Mouse (Mus musculus): ENCODE results near the gene Wbp1. TPM values are rescaled to one million over a fixed set of nuclear protein-coding genes. Genes with fewer than 3 reads are reported as not detected.
"Not testable (repeated sequence)": the region's sequence is repeated elsewhere in the genome, so short reads cannot be mapped to it uniquely, and the experiment has no call there.

Wbp1 gene
- polyA plus RNA-seq (2015; fragmentation: Nextera tagmentation; extraction: Ambion mirVana) = 155 and 161 TPM in 2 replicates

DNA sequence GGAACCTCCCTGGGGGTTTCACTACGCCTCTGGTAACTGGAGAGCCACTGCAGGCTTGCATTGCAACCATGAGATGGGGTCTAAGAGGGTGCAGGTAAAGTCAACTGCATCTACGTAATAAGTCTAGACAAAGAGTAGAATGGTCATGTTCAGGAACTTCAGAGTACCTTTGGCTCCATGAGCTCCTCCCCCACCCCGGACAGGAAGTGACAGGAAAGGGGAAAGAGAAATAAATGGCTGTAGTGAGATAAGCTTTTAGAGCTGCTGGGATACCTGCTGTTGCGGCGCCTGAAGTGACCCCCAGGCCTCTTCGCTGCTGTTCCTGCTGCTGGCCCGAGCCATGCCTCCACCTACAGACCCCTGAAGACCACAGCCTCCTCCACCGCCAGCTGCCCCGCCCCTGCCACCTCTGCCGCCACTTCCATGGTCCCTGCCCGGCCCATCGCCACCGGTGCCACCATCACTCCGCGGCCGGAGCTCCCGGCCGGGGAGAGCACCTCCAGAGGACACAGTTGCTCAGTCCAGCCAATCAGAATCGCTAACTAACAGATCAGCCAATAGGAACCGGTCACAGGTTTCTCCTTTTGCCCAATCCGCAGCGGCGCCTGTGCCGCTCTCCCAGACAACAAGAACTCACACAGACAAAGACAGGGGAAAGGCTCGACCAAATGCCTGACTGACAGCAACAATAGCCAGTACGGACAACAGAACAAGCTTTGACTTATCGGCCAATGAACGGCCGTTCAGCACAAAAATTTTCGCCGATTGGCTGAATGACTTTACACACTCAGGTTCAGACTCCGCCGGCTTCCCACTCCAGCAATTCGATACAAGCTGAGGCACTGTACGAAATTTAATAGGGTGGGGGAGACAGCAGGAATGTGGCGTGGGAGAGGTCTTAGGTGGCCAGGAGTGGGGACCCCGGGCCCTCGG is at the start of gene Wbp1:
Gene Wbp1 (minus strand): TSS at position 630 of the 933 bp plus-strand sequence.
- Histone ChIP-seq H3K4me3 (peak within 1 kb of the TSS; percentile 65), H3K9me3 (no peaks in the 10 kb centered on the region), H3K4me1 (replicated peaks) (peaks cover 68% of the 10 kb centered on the region), H3K4me2 (peak within 1 kb of the TSS; percentile 99), H3K36me3 (peaks cover 22% of the 10 kb centered on the region), H3K27ac (replicated peaks) (peak within 1 kb of the TSS; percentile 95), H3K9ac (peak within 1 kb of the TSS; percentile 76), H3K27me3 (no peaks in the 10 kb centered on the region)
- peak; percentile 96 for ATAC-seq (ENCODE audit: low FRiP score, low read depth)
- under 1% methylated on average over 38 of the region's 38 CpGs for WGBS

DNA sequence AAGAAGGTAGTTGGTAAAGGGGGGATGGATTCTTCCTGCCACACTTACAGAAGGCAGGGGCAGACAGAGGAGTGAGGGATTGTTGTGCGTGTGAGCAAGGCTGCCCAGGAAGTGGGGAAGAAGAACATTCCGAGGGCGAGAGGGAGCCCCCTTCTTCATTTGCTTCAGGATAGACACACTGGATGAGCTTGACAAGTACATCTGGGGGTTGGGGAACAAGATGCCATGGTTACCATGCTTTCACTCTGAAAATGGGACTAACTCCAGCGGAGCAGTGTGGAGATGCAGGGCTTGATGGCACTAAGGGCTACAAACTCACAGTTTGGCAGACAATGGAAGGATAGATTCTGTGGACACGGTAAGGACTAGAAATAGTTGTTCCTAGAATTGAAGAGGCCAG is 49.7 kb upstream of the Wbp1 start:
- no peak for ATAC-seq (ENCODE audit: low FRiP score, low read depth)
- no peaks in the 10 kb centered on the region for H3K36me3 ChIP-seq
- WGBS = 58% methylated on average over 5 of the region's 5 CpGs
- H3K27me3 ChIP-seq = no peaks in the 10 kb centered on the region
- 0 out of 2 replicates have a peak overlapping the region, but pooled peaks have one; percentile 29 for H3K9ac ChIP-seq
- H3K27ac ChIP-seq (replicated peaks) = peak overlapping the region; percentile 80; the same call in 1 of the 2 replicates
- peak overlapping the region; percentile 57 for H3K4me2 ChIP-seq
- peaks cover 69% of the 10 kb centered on the region for H3K4me1 ChIP-seq (replicated peaks)
- no peaks in the 10 kb centered on the region for H3K9me3 ChIP-seq
- H3K4me3 ChIP-seq = peak overlapping the region; percentile 44

DNA sequence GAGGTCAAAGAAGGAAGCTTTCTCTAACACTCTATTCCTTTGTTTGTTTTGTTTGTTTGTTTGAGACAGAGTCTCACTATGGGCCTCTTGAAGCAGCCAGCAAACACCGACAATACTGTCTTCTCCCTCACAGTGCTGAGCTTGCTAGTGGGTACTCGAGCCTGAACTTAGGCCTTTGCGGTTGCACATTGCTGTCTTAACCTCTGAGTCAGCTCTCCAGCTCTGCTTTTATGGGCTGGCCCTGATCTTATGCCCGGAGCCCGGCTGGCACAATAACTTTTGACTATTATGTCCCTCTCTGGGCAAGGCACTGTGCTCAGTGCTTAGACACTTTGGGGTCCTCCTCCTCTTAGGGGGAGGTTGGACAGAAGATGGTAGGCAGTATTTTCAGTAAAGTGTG is 48.5 kb upstream of the Wbp1 start:
- Histone ChIP-seq H3K27me3 (no peaks in the 10 kb centered on the region), H3K27ac (replicated peaks) (no peak overlapping the region), H3K9ac (no peak overlapping the region), H3K36me3 (no peaks in the 10 kb centered on the region), H3K4me2 (no peak overlapping the region), H3K9me3 (no peaks in the 10 kb centered on the region), H3K4me1 (replicated peaks) (peaks cover 71% of the 10 kb centered on the region), H3K4me3 (no peak overlapping the region)
- ATAC-seq (ENCODE audit: low FRiP score, low read depth) = no peak
- WGBS = 84% methylated on average over 5 of the region's 5 CpGs

DNA sequence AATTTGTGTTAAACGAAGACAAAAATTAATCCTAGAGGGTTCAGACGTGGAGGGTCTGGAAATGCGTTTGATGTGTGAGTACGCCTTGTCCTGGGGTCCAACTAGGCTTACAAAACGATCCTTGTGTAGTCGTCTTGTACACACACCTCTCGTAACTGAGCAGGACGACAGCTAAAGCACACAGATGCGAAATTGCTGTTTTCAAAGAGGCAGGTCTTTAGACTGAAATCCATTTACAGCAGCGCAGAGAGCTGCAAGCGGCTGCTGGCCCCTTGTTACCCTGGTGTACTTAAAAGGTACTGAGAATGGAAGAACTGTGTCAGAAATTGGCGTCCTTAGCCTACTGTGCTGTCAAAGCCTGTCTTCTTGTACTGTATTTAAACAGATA is 44.9 kb upstream of the Wbp1 start:
- ATAC-seq (ENCODE audit: low FRiP score, low read depth) = peak; percentile 35
- Histone ChIP-seq H3K9ac (peak overlapping the region; percentile 90), H3K27me3 (peaks cover 15% of the 10 kb centered on the region), H3K4me2 (peak overlapping the region; percentile 65), H3K9me3 (no peaks in the 10 kb centered on the region), H3K27ac (replicated peaks) (peak overlapping the region; percentile 95), H3K4me1 (replicated peaks) (peaks cover 68% of the 10 kb centered on the region), H3K4me3 (peak overlapping the region; percentile 83), H3K36me3 (no peaks in the 10 kb centered on the region)
- under 1% methylated on average over 12 of the region's 12 CpGs for WGBS

DNA sequence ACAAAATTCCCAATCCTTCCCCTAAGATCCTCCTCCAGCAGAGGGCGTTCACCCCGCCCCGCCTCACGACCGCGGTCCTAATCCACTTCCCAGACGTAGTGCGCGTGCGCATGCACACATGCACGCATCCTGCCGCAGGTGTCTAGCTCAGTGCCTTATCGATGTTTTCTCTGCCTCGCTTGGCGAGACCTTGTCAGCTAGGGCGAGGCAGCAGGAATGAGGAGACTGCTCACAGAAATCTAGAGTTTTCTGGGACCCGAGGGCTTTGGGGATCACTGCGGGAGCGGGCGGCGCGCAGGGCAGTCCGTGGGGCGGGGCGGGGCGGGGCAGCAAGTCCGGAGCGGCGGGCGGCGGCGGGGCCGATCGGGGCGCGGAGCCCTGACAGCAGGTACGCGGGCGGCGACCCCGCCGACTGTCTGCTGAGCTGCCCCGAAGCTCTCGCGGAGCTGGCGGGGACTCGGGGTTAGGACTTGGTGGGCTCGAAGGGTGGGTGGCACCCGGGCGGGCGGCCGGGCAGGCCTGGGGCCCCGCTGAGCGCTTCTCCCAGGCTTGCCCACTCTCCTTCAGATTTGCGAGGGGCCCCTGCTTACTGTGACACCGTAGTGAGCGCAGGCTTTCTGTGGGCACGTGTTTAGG is 44.4 kb upstream of the Wbp1 start, which contains the start of gene Dctn1:
Gene Dctn1 (plus strand): TSS at position 314 of the 636 bp plus-strand sequence.
- no peaks in the 10 kb centered on the region for H3K36me3 ChIP-seq
- H3K4me3 ChIP-seq = peak within 1 kb of the TSS; percentile 83
- H3K27me3 ChIP-seq = peaks cover 20% of the 10 kb centered on the region
- peaks cover 63% of the 10 kb centered on the region for H3K4me1 ChIP-seq (replicated peaks)
- peak within 1 kb of the TSS; percentile 65 for H3K4me2 ChIP-seq
- WGBS = under 1% methylated on average over 47 of the region's 58 CpGs
- H3K27ac ChIP-seq (replicated peaks) = peak within 1 kb of the TSS; percentile 95
- no peaks in the 10 kb centered on the region for H3K9me3 ChIP-seq
- H3K9ac ChIP-seq = peak within 1 kb of the TSS; percentile 90
- ATAC-seq (ENCODE audit: low FRiP score, low read depth) = peak; percentile 82

DNA sequence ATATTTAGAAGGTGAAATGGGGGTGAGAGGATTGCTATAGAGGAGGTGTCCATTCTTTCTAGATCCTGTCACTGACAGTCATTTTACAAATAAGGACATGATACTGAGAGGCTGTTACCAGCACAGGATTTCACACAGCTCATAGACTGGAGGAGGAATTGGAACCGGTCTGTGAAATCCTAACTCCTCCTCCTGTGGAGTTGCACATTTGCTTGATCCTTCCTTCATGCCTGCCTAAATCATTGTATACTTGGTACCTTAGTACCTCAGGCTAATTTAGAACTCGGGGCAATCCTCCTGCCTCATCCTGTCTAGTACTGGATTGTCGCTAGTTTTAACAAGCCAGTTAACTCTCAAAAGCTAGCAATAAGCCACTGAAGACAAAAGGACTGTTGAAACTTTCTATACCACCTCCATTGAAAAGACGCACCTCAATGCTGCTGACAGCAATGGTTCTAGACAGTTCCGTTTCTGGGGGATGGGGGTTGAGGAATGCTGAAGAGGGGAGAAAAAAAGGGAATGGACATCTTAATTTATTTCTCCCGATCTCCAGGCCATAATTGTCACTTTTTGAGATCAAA is 43.8 kb upstream of the Wbp1 start:
- H3K4me2 ChIP-seq = peak overlapping the region; percentile 65
- peaks cover 57% of the 10 kb centered on the region for H3K4me1 ChIP-seq (replicated peaks)
- H3K27ac ChIP-seq (replicated peaks) = peak overlapping the region; percentile 95
- 6% methylated on average over 6 of the region's 6 CpGs for WGBS
- ATAC-seq (ENCODE audit: low FRiP score, low read depth) = peak; percentile 43; the same call in 1 of the 2 replicates
- H3K9ac ChIP-seq = peak overlapping the region; percentile 90
- peaks cover 26% of the 10 kb centered on the region for H3K27me3 ChIP-seq
- no peaks in the 10 kb centered on the region for H3K9me3 ChIP-seq
- peak overlapping the region; percentile 83 for H3K4me3 ChIP-seq
- no peaks in the 10 kb centered on the region for H3K36me3 ChIP-seq

DNA sequence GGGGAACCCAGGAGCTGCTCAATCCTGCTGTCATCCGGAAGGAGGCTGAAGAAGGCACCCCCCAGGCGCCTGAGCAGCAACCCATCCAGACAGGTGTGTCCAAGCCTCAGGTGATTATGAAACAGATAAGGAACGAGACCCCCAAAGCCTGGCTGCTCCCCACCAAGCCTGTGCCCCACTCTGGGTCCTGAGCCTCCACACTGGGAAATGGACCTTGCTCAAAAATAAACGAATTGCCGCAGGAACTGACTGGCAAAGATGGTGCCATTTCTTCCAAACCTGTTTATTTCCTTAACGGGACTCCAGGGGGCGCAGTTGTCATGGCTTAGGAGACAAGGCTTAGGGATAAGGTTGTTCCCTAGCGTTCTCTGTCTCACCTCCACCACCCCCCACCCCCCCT is 41.3 kb upstream of the Wbp1 start:
- Histone ChIP-seq H3K4me1 (replicated peaks) (peaks cover 35% of the 10 kb centered on the region), H3K9me3 (no peaks in the 10 kb centered on the region), H3K27me3 (peaks cover 29% of the 10 kb centered on the region), H3K36me3 (no peaks in the 10 kb centered on the region), H3K27ac (replicated peaks) (no peak overlapping the region), H3K9ac (peak overlapping the region; percentile 17; the same call in 1 of the 2 replicates), H3K4me3 (peak overlapping the region; percentile 26), H3K4me2 (peak overlapping the region; percentile 54)
- 2% methylated on average over 8 of the region's 8 CpGs for WGBS
- no peak for ATAC-seq (ENCODE audit: low FRiP score, low read depth)

DNA sequence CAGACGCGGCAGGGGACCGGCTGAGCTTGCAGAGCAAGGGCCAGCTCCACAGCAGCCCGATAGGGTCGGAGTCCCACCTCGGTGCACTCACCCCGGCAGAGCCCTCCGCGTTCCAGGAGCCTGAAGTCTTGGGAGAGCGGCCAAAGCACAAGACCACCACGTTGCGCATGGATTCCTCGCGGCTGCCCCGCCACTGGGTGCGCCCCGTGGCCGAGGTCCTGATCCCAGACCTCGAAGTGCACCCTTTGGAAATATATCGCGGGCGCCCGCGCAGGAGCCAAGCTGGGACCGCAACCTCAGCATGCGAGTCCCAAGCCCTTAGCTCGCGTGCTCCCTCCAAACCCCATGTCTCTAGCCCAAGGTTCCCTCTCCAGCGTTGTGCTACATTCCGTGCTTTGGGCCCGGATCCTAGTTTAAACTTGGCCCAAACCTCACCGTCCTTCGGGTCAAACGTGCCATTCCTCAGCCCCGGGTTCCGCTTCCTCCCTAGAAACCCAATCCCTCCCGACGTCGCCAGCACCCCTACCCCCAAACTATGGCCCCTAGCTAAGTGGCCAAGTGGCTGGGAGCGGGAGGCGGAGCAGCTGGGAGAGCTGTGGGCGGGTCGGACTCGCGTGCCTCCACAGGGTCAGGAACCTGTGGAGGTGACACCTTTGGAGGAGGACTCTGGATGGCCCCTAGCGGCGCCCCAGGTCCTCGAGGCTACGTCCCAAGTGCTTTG is 40.7 kb upstream of the Wbp1 start:
- ATAC-seq (ENCODE audit: low FRiP score, low read depth) = no peak
- Histone ChIP-seq H3K4me1 (replicated peaks) (peaks cover 29% of the 10 kb centered on the region), H3K4me3 (peak overlapping the region; percentile 26), H3K36me3 (no peaks in the 10 kb centered on the region), H3K27me3 (peaks cover 29% of the 10 kb centered on the region), H3K27ac (replicated peaks) (no peak overlapping the region), H3K9ac (peak overlapping the region; percentile 30), H3K4me2 (peak overlapping the region; percentile 54), H3K9me3 (no peaks in the 10 kb centered on the region)
- WGBS = 2% methylated on average over 46 of the region's 49 CpGs

DNA sequence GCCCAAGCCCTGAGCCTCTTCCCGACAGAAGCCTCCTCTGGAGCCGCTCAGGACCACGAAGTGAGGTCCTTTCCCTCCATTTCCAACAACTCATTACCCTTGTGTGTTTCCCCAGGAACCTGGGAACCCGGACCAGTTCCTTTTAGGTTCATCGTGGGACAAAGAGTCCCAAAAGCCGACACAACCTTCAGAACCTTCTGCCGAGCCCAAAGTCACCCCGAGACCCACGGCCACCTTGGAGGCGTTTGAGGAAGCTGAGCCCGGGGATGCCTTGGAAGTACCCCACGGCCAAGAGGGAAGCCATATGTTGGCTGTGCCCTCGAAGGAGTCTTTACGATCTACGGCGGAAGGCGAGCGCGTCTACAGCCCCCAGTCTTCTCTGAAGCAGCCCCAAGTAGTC is 40.1 kb upstream of the Wbp1 start:
- no peaks in the 10 kb centered on the region for H3K9me3 ChIP-seq
- H3K27me3 ChIP-seq = peaks cover 29% of the 10 kb centered on the region
- H3K9ac ChIP-seq = no peak overlapping the region
- no peak for ATAC-seq (ENCODE audit: low FRiP score, low read depth)
- peaks cover 26% of the 10 kb centered on the region for H3K4me1 ChIP-seq (replicated peaks)
- no peak overlapping the region for H3K27ac ChIP-seq (replicated peaks)
- 7% methylated on average over 19 of the region's 19 CpGs for WGBS
- H3K4me2 ChIP-seq = peak overlapping the region; percentile 54
- no peaks in the 10 kb centered on the region for H3K36me3 ChIP-seq
- H3K4me3 ChIP-seq = peak overlapping the region; percentile 26

DNA sequence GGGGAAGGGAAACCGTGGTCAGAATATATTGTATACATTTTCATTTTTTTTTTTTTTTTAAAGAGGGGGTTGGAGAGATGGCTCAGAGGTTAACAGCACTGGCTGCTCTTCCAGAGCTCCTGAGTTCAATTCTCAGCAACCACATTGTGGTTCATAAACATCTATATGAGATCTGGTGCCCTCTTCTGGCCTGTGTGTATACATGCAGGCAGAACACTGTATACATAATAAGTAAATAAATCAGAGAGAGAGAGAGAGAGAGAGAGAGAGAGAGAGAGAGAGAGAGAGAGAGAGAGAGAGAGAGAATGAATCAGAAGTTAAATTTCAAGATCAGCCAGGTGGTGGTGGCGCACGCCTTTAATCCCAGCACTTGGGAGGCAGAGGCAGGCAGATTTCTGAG is 38.1 kb upstream of the Wbp1 start:
- peaks cover 31% of the 10 kb centered on the region for H3K4me1 ChIP-seq (replicated peaks)
- peaks cover 29% of the 10 kb centered on the region for H3K27me3 ChIP-seq
- H3K4me3 ChIP-seq; ATAC-seq (ENCODE audit: low FRiP score, low read depth); H3K9me3 ChIP-seq; H3K27ac ChIP-seq (replicated peaks); H3K4me2 ChIP-seq; H3K9ac ChIP-seq; H3K36me3 ChIP-seq: not testable (repeated sequence)
- WGBS = 29% methylated on average over 3 of the region's 3 CpGs

DNA sequence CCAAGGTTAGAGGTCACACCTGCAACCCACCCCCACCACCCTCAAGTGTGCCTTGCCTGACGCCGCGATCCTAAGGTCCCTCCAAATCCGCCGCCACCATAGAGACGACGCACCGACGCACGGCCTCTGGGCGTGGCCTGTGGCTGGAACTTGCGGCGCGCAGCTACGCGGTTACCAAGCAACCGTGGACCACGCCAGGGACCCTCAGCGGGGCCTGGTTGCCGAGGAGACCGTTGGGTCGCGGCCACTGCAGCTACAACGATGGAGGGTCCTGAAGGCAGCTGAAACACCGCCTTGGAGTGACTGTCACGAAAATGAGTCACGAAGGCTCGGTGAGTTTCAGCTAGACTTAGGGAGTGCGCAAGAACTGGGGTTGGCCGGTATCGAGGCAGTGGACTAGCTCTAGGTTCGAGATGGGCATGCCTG is 34.9 kb upstream of the Wbp1 start, which contains the start of the genes Wdr54 and 1700003E16Rik:
Gene Wdr54 (minus strand): TSS at position 139 of the 426 bp plus-strand sequence.
Gene 1700003E16Rik (plus strand): TSS at position 146 of the 426 bp plus-strand sequence.
- H3K4me1 ChIP-seq (replicated peaks) = peaks cover 16% of the 10 kb centered on the region
- H3K9ac ChIP-seq = peak within 1 kb of the TSS; percentile 52
- peak within 1 kb of the TSS; percentile 50 for H3K4me3 ChIP-seq
- H3K27ac ChIP-seq (replicated peaks) = 0 out of 2 replicates have a peak within 1 kb of the TSS, but pooled peaks have one; percentile 2
- H3K9me3 ChIP-seq = no peaks in the 10 kb centered on the region
- peaks cover 15% of the 10 kb centered on the region for H3K27me3 ChIP-seq
- no peaks in the 10 kb centered on the region for H3K36me3 ChIP-seq
- H3K4me2 ChIP-seq = peak within 1 kb of the TSS; percentile 85
- peak; percentile 93 for ATAC-seq (ENCODE audit: low FRiP score, low read depth)
- 2% methylated on average over 32 of the region's 32 CpGs for WGBS

All from hindbrain, embryonic 15.5 days (tissue).